Mouse (Mus musculus): ENCODE results near the gene Slc2a6. TPM values are rescaled to one million over a fixed set of nuclear protein-coding genes. Genes with fewer than 3 reads are reported as not detected.

Slc2a6 gene
- total RNA-seq, 1 experiment from 2014 or later: 0.63 TPM

Other genes with a start within 250 kb of the Slc2a6 start
- gene Abo, start 163.0 kb downstream of the Slc2a6 start, total RNA-seq (2021): not detected in 2 replicates
- 26.8 and 32.1 TPM in 2 replicates for gene Surf6, start 125.1 kb downstream of the Slc2a6 start, total RNA-seq (2021)
- gene Med22, start 117.3 kb downstream of the Slc2a6 start, total RNA-seq (2021): 42.8 and 50.4 TPM in 2 replicates
- gene Rpl7a, start 117.2 kb downstream of the Slc2a6 start, total RNA-seq (2021): 490 and 536 TPM in 2 replicates
- 33.0 and 35.2 TPM in 2 replicates for gene Surf2, start 111.6 kb downstream of the Slc2a6 start, total RNA-seq (2021)
- gene Surf1, start 111.5 kb downstream of the Slc2a6 start, total RNA-seq (2021): 81.6 and 84.1 TPM in 2 replicates
- 142 and 147 TPM in 2 replicates for gene Surf4, start 94.1 kb downstream of the Slc2a6 start, total RNA-seq (2021)
- 0.45 TPM in 1 of 2 replicates, not detected in the other for gene Stkld1, start 94.0 kb downstream of the Slc2a6 start, total RNA-seq (2021)
- gene Rexo4, start 63.6 kb downstream of the Slc2a6 start, total RNA-seq (2021): 35.1 and 38.5 TPM in 2 replicates
- 0.75 and 2.1 TPM in 2 replicates for gene Adamts13, start 54.6 kb downstream of the Slc2a6 start, total RNA-seq (2021)
- 36.5 and 41.6 TPM in 2 replicates for gene Cacfd1, start 18.1 kb downstream of the Slc2a6 start, total RNA-seq (2021)
- not detected in 2 replicates for gene Mymk, start 44.2 kb upstream of the Slc2a6 start, total RNA-seq (2021)
- gene Adamtsl2, start 51.4 kb upstream of the Slc2a6 start, total RNA-seq (2021): 11.5 and 11.7 TPM in 2 replicates
- 2.0 and 2.1 TPM in 2 replicates for gene Fam163b, start 114.5 kb upstream of the Slc2a6 start, total RNA-seq (2021)
- gene Dbh, start 137.2 kb upstream of the Slc2a6 start, total RNA-seq (2021): 334 and 392 TPM in 2 replicates
- 15.1 and 81.2 TPM in 2 replicates for gene Sardh, start 220.3 kb upstream of the Slc2a6 start, total RNA-seq (2021)

Measured in adrenal gland, postnatal 14 days (tissue).